Mouse (Mus musculus) 416B (cell line): Measurements from ENCODE around the gene Actr5.

ENCODE experiments used
- DNase-seq: peaks from one replicate; pipeline ENCODE4 v3.0.0; 2011; ENCODE audit warnings: low read depth

The Actr5 gene

GRCm38 (mm10) chr2:158624718-158625222, at the start of gene Actr5:
Gene Actr5, plus strand, starts transcription at chr2:158624888.
- peak; percentile 96 for DNase-seq

GRCm38 (mm10) chr2:158579979-158580378, 44.7 kb upstream of the Actr5 start:
- no peak for DNase-seq

GRCm38 (mm10) chr2:158584621-158585358, 39.9 kb upstream of the Actr5 start:
- DNase-seq: no peak

GRCm38 (mm10) chr2:158588524-158589271, 36.0 kb upstream of the Actr5 start:
- DNase-seq: no peak

- DNase-seq: peak; percentile 18
Measured at GRCm38 (mm10) chr2:158590495-158590894, 34.2 kb upstream of the Actr5 start.

GRCm38 (mm10) chr2:158591286-158591685, 33.4 kb upstream of the Actr5 start:
- no peak for DNase-seq

- no peak for DNase-seq
Measured at GRCm38 (mm10) chr2:158593371-158593770, 31.3 kb upstream of the Actr5 start.

- no peak for DNase-seq
Measured at GRCm38 (mm10) chr2:158595103-158595502, 29.6 kb upstream of the Actr5 start.

- DNase-seq: no peak
Measured at GRCm38 (mm10) chr2:158595577-158595976, 29.1 kb upstream of the Actr5 start.

- DNase-seq: peak; percentile 8
Measured at GRCm38 (mm10) chr2:158596803-158597202, 27.9 kb upstream of the Actr5 start.

GRCm38 (mm10) chr2:158600517-158600916, 24.2 kb upstream of the Actr5 start:
- DNase-seq: no peak

GRCm38 (mm10) chr2:158601326-158601725, 23.4 kb upstream of the Actr5 start:
- no peak for DNase-seq

- no peak for DNase-seq
Measured at GRCm38 (mm10) chr2:158602663-158603062, 22.0 kb upstream of the Actr5 start.

- peak; percentile 77 for DNase-seq
Measured at GRCm38 (mm10) chr2:158606511-158606964, 18.1 kb upstream of the Actr5 start.

GRCm38 (mm10) chr2:158609681-158610080, 15.0 kb upstream of the Actr5 start:
- DNase-seq: no peak

GRCm38 (mm10) chr2:158610488-158611325, 14.0 kb upstream of the Actr5 start, which contains the start of gene Slc32a1:
Gene Slc32a1, plus strand, starts transcription at chr2:158610767.
- DNase-seq: no peak

GRCm38 (mm10) chr2:158611326-158611719, 13.4 kb upstream of the Actr5 start:
- no peak for DNase-seq

- DNase-seq: no peak
Measured at GRCm38 (mm10) chr2:158611726-158612670, 12.7 kb upstream of the Actr5 start.

GRCm38 (mm10) chr2:158612671-158613250, 11.9 kb upstream of the Actr5 start:
- no peak for DNase-seq
